Comparison of ENCODE assay signal across 10 mouse cellular contexts in genomic region chr14:72516376-72516775, GRCm38 (mm10). TPM values are rescaled to one million over a fixed set of nuclear protein-coding genes. Genes with fewer than 3 reads are reported as not detected.
A peak's percentile ranks its signal among the peaks of the same experiment; 100 is the strongest.
DNase-seq lines count a peak whose midpoint lies in the region; TF ChIP-seq lines count a peak whose summit lies in the region.
"Had no signal": no experiment of that assay in that cellular context is flagged by ENCODE, and none has a peak within 500 bp of the region (broad histone marks: within the 10 kb centered on the region; RNA-seq: fewer than 3 reads in every experiment).

No protein-coding gene starts in this region.

- H3K4me3 ChIP-seq in cerebellum, adult 2 months (replicated peaks; ENCODE audit: insufficient read depth, low read depth, low read length), result no peak overlapping the region

- H3K27ac ChIP-seq in cerebellum, adult 2 months (ENCODE audit: insufficient read depth, low read length), result no peak overlapping the region

- DNase-seq in cerebellum, adult 2 months, result peak in 1 of 2 experiments; percentile 34
- DNase-seq in cerebellum, adult 9-11 months, result no peak
- peak; percentile 39 for DNase-seq in ovary, postnatal 14 days (ENCODE audit: low spot score)
- no peak for DNase-seq in ovary, adult 18-20 months (ENCODE audit: low spot score)
- peak; percentile 67 for DNase-seq in embryo, embryonic 11 days
- peak; percentile 70 for DNase-seq in kidney, adult 9 months
- peak; percentile 57 for DNase-seq in lung, postnatal 14 days
- DNase-seq in urinary bladder, postnatal 14 days (ENCODE audit: low spot score), result peak; percentile 63

- H3K27me3 ChIP-seq in cerebellum, adult 2 months (ENCODE audit: control insufficient read depth, insufficient read depth, low read length), result no peaks in the 10 kb centered on the region

- H3K4me1 ChIP-seq in cerebellum, adult 2 months (ENCODE audit: control insufficient read depth, insufficient read depth, low read length), result no peaks in the 10 kb centered on the region

- WGBS in cerebellum, adult 2 months, result 23% methylated on average over 5 of the region's 5 CpGs

- no peak for TF ChIP-seq POLR2A in cerebellum, adult 2 months (IDR thresholded peaks at IDR 0.05; ENCODE audit: borderline replicate concordance, insufficient read depth, low read length)

- TF ChIP-seq CTCF in cerebellum, adult 2 months (IDR thresholded peaks at IDR 0.05; ENCODE audit: borderline replicate concordance, insufficient read depth, low read depth, low read length), result peak; percentile 67

RNA-seq across cellular contexts. Expression of gene Gm9195, which starts 24.7 kb away (rescaled TPM):
- polyA plus RNA-seq in cerebellum, adult 2 months (2012; rRNA removed), result not detected in 2 replicates
- polyA plus RNA-seq: G1E; gonadal fat pad, adult 2 months had no signal

Comparison
In these comparisons a context has a peak if more than half of its experiments do, and no peak if none do; other contexts are left out.
1. DNase-seq: peak in ovary, postnatal 14 days (single experiment), embryo, embryonic 11 days (single experiment), kidney, adult 9 months (single experiment), lung, postnatal 14 days (single experiment) and urinary bladder, postnatal 14 days (single experiment); none in cerebellum, adult 9-11 months (single experiment) and ovary, adult 18-20 months (single experiment).